Mouse (Mus musculus) limb, embryonic 10.5 days (tissue): ENCODE results near the gene Tc2n. TPM values are rescaled to one million over a fixed set of nuclear protein-coding genes. Genes with fewer than 3 reads are reported as not detected.
"Not testable (repeated sequence)": the region's sequence is repeated elsewhere in the genome, so short reads cannot be mapped to it uniquely, and the experiment has no call there.

Experiments used
- DNase-seq: peaks from one replicate; pipeline ENCODE4 v3.0.0-alpha.2; 2017; ENCODE audit warnings: low spot score
- H3K27ac ChIP-seq: fragments of 300-500 bp; sonication (generic); 2 replicates; pipeline ENCODE4 v1.5.1; 2016; ENCODE audit warnings: mild to moderate bottlenecking
- H3K27me3 ChIP-seq: fragments of 300-500 bp; sonication (generic); 2 replicates; pipeline ENCODE4 v1.6.1; 2016; ENCODE audit warnings: low read depth, mild to moderate bottlenecking; ENCODE audit not compliant: poor library complexity, severe bottlenecking
- H3K36me3 ChIP-seq: fragments of 300-500 bp; sonication (generic); 2 replicates; pipeline ENCODE4 v1.6.1; 2016; ENCODE audit warnings: mild to moderate bottlenecking, moderate library complexity
- H3K4me1 ChIP-seq: fragments of 300-500 bp; sonication (generic); 2 replicates; pipeline ENCODE4 v1.6.1; 2016
- H3K4me3 ChIP-seq: fragments of 300-500 bp; sonication (generic); 2 replicates; pipeline ENCODE4 v1.5.1; 2016; ENCODE audit warnings: mild to moderate bottlenecking, moderate library complexity
- H3K9me3 ChIP-seq: fragments of 300-500 bp; sonication (generic); replicated peaks from 2 replicates; pipeline ENCODE4 v1.6.1; 2016; ENCODE audit warnings: mild to moderate bottlenecking
- WGBS: fragments of 180-500 bp; shearing (Covaris S2); methylation state at CpG from one replicate; pipeline ENCODE4 v1.1.7; 2016; 5-methylcytosine and 5-hydroxymethylcytosine counted together
- polyA plus RNA-seq: library from polyadenylated mRNA; unstranded; fragments of >200 nt; fragmentation: Nextera tagmentation; extraction: Ambion mirVana; gene quantifications from 2 replicates; pipeline ENCODE4 v1.2.1, GENCODE M21; 2016

Gene Tc2n
- polyA plus RNA-seq, 1 experiment from 2014 or later = 0.43 TPM

DNA sequence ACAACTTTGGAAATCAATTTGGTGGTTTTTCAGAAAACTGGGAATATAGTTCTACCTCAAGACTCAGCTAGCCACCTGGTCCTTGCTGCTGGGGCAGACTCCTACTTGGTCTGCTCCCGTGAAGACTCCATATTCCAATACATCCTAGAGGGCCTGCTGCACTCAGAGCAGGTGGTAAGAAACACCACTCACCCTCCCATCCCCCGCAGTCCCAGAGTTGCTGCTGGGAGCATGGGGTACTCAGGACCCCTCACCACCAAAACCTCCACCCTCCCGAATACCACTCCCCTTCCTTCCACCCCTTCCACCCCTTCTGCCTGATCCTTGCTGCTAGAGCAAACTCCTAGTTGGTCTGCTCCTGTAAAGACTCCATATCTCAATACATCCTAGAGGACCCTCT is 19.1 kb downstream of the Tc2n start:
- H3K36me3 ChIP-seq = no peaks in the 10 kb centered on the region
- no peak for DNase-seq
- H3K9me3 ChIP-seq = no peaks in the 10 kb centered on the region
- no peak overlapping the region for H3K27ac ChIP-seq
- H3K27me3 ChIP-seq = no peaks in the 10 kb centered on the region
- 82% methylated on average over 3 of the region's 3 CpGs for WGBS
- H3K4me3 ChIP-seq = no peak overlapping the region
- H3K4me1 ChIP-seq = no peaks in the 10 kb centered on the region

DNA sequence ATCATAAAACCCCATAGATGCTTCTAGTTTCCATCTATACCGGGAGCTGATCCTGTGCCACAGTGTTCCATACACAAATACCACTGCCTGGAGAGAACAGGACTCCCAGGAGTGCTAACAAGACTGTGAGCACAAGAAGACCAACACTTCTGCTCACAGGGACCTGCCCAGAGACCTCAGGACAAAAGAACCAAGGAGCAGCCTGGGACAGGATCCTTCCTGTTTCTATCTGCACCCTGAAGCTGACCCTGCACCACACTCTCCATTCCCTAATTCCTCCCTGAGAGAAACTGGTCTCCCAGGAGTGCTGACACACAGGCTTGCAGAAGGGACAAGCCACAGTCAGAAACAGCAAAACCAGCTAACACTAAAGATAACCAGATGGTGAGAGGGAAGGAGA is 21.8 kb downstream of the Tc2n start:
- DNase-seq = no peak
- Histone ChIP-seq H3K27me3 (no peaks in the 10 kb centered on the region), H3K4me1 (no peaks in the 10 kb centered on the region), H3K36me3 (no peaks in the 10 kb centered on the region), H3K9me3 (no peaks in the 10 kb centered on the region), H3K4me3 (no peak overlapping the region), H3K27ac (no peak overlapping the region)
- 86% methylated on average over 1 of the region's 1 CpGs for WGBS

- 95% methylated on average over 2 of the region's 2 CpGs for WGBS
- H3K36me3 ChIP-seq = no peaks in the 10 kb centered on the region
These were observed 37.8 kb downstream of the Tc2n start for GRCm38 (mm10) chr12:101680538-101680937.

DNA sequence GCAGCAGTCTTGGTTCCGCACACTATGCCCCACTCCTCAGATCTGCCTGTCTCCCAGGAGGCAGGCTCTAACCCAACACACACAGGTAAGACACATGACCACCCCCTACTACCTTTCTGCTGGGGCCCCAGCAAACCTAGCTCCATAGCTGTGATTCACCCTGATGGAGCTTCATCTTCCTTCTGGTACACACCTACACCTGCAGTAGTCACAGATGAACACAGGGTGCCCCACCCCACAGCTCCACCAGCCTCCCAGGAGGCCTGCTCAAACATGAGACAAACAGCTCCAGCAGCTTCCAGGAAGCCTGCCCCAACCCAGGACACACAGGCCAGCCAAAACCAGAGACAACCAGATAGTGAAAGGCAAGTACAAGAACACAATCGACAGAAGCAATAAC is 50.8 kb downstream of the Tc2n start:
- H3K27me3 ChIP-seq = no peaks in the 10 kb centered on the region
- H3K36me3 ChIP-seq = no peaks in the 10 kb centered on the region
- 99% methylated on average over 2 of the region's 2 CpGs for WGBS
- H3K4me1 ChIP-seq = no peaks in the 10 kb centered on the region
- H3K9me3 ChIP-seq = no peaks in the 10 kb centered on the region
- H3K4me3 ChIP-seq = no peak overlapping the region
- DNase-seq = no peak
- no peak overlapping the region for H3K27ac ChIP-seq

More at GRCm38 (mm10) chr12:101680538-101680937, 37.8 kb downstream of the Tc2n start:
- Histone ChIP-seq H3K27ac (no peak overlapping the region), H3K4me1 (no peaks in the 10 kb centered on the region), H3K4me3 (no peak overlapping the region), H3K27me3 (no peaks in the 10 kb centered on the region), H3K9me3 (no peaks in the 10 kb centered on the region)
- DNase-seq = no peak

DNA sequence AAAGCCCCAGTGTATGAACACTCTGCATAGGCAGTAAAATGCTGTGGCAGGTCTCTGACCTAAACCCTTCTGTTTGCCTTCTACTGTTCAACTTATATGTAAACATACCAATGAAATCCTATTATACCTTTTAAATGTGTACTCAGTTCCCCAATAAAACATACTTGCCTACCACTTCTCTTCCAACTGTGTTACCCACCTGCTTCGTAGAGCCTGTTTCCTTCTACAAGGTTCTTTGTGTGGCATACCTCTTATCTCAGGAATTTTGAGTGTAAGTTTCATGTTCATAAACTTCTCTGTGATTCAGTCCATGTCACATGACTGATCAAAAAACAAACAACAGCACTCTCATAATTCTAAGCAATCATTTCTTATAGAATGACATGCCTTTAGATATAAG is 85.2 kb downstream of the Tc2n start:
- H3K9me3 ChIP-seq = no peaks in the 10 kb centered on the region
- no peaks in the 10 kb centered on the region for H3K27me3 ChIP-seq
- H3K36me3 ChIP-seq = no peaks in the 10 kb centered on the region
- no peak overlapping the region for H3K4me3 ChIP-seq
- no peaks in the 10 kb centered on the region for H3K4me1 ChIP-seq
- no peak overlapping the region for H3K27ac ChIP-seq
- DNase-seq = no peak
- WGBS = 81% methylated on average over 1 of the region's 1 CpGs

GRCm38 (mm10) chr12:101606622-101607021 is 111.7 kb downstream of the Tc2n start:
- not testable (repeated sequence) for H3K36me3 ChIP-seq, DNase-seq, H3K9me3 ChIP-seq, H3K4me3 ChIP-seq, H3K4me1 ChIP-seq, H3K27ac ChIP-seq, H3K27me3 ChIP-seq

Other genes starting within 250 kb of the Tc2n start
- gene Fbln5, start 100.5 kb upstream of the Tc2n start, polyA plus RNA-seq = 10.5 and 16.1 TPM in 2 replicates
- 14.6 and 20.0 TPM in 2 replicates for gene Trip11, start 194.7 kb upstream of the Tc2n start, polyA plus RNA-seq
- gene Atxn3, start 239.7 kb upstream of the Tc2n start, polyA plus RNA-seq = 8.3 and 8.8 TPM in 2 replicates